Mouse (Mus musculus): ENCODE measurements around the gene Dmrta2.

DNA sequence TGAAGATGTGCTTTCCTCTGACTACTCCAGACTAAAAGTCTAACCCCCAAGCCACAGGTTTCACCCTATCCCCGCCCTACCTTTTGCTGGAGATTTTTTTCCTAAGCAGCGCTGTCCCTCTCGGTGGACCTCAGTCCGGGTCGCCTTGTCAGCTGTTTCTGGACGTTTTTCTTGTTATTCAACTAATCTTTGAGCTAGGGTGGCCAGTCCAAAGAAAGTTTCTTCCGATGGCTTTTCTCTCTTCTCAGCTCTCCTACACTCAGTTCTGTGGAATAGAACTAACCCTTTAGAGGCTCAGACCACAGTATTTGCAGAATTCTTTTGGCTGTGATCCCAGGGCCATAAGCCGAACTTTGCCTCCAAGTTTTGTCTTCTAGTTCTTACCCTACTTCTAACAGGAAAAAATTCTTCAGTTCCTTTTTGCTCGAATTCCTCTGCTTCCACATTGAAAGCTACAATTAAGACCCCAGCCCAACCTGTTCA lies 1.0 kb downstream of the Dmrta2 start:
- no peak for TF ChIP-seq GATA1 (IDR thresholded peaks at IDR 0.05; ENCODE audit: borderline replicate concordance, low read length)
- TF ChIP-seq FLI1 (IDR thresholded peaks at IDR 0.05; ENCODE audit: low read length) = no peak
